Mouse (Mus musculus) small intestine, adult 2 months (tissue): Measurements from ENCODE around the gene Desi1. TPM values are rescaled to one million over a fixed set of nuclear protein-coding genes. Genes with fewer than 3 reads are reported as not detected.

Experiments used
- H3K27ac ChIP-seq: fragments of 200-500 bp; 2 replicates; pipeline ENCODE4 v1.5.1; 2012; ENCODE audit warnings: low read depth, low read length, control low read depth, inconsistent platforms; ENCODE audit not compliant: insufficient read depth
- H3K27me3 ChIP-seq: fragments of 200-500 bp; 2 replicates; pipeline ENCODE4 v1.6.1; 2012; ENCODE audit warnings: mild to moderate bottlenecking, moderate library complexity, low read length, inconsistent platforms; ENCODE audit not compliant: control insufficient read depth, insufficient read depth
- H3K36me3 ChIP-seq: fragments of 200-500 bp; 2 replicates; pipeline ENCODE4 v1.6.1; 2012; ENCODE audit warnings: mild to moderate bottlenecking, low read length, control low read depth, inconsistent platforms; ENCODE audit not compliant: control insufficient read depth, insufficient read depth
- H3K4me1 ChIP-seq: fragments of 200-500 bp; 2 replicates; pipeline ENCODE4 v1.6.1; 2012; ENCODE audit warnings: low read length, inconsistent platforms, mixed read lengths; ENCODE audit not compliant: control insufficient read depth, insufficient read depth, insufficient read length
- H3K4me3 ChIP-seq: fragments of 200-500 bp; 2 replicates; pipeline ENCODE4 v1.5.1; 2012; ENCODE audit warnings: low read depth, mild to moderate bottlenecking, control low read depth, inconsistent platforms, low read length, moderate library complexity
- CTCF ChIP-seq: fragments of 200-500 bp; IDR thresholded peaks from 2 replicates; pipeline ENCODE4 v1.5.1; 2012; ENCODE audit warnings: low read depth, mild to moderate bottlenecking, control low read depth, inconsistent platforms, low read length, moderate library complexity, mixed read lengths; ENCODE audit not compliant: insufficient replicate concordance, insufficient read length; ENCODE audit errors: extremely low read depth
- POLR2A ChIP-seq: fragments of 200-500 bp; IDR thresholded peaks from 2 replicates; pipeline ENCODE4 v1.6.1; 2012; ENCODE audit warnings: low read depth, mild to moderate bottlenecking, control low read depth, inconsistent platforms, low read length, moderate library complexity
- WGBS: fragments of 180-500 bp; shearing (Covaris S2); methylation state at CpG from one replicate; pipeline ENCODE4 v1.1.7; 2018; 5-methylcytosine and 5-hydroxymethylcytosine counted together
- polyA plus RNA-seq: library from polyadenylated mRNA; depleted of rRNA; stranded (reverse); fragments of >200 nt; gene quantifications from 2 replicates; pipeline ENCODE4 v1.2.3, GENCODE M21; 2012

Gene Desi1
- polyA plus RNA-seq, 1 experiment, result 25.4 TPM

GRCm38 (mm10) chr15:82017461-82017860 lies 16.2 kb downstream of the Desi1 start:
- Histone ChIP-seq H3K36me3 (peaks cover 2% of the 10 kb centered on the region), H3K4me1 (peaks cover 8% of the 10 kb centered on the region), H3K27me3 (no peaks in the 10 kb centered on the region), H3K4me3 (no peak overlapping the region), H3K27ac (no peak overlapping the region)
- TF ChIP-seq POLR2A, result no peak
- TF ChIP-seq CTCF, result no peak
- WGBS, result 47% methylated on average over 4 of the region's 4 CpGs

DNA sequence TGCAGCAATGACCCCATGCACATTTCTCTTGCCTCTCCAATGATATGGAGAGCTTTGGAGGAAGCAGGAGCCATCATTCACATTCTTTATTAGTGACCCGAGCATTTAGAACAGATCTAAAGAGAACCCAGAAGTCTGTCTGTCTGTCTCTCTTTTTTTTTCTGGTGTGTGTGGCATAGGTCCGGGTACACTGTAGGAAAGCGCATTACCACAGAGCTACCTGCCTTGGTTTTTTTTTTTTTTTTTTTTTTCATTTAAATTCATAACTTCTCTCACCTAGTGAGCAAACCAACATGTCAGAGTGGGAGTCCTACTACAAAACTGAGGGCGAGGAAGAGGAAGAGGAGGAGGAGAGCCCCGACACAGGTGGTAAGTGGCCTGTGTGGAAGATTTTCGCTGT lies 16.8 kb downstream of the Desi1 start:
- Histone ChIP-seq H3K36me3 (peaks cover 4% of the 10 kb centered on the region), H3K4me1 (peaks cover 8% of the 10 kb centered on the region), H3K4me3 (peak overlapping the region; percentile 78), H3K27ac (peak overlapping the region; percentile 58), H3K27me3 (no peaks in the 10 kb centered on the region)
- no peak for TF ChIP-seq CTCF
- no peak for TF ChIP-seq POLR2A
- WGBS, result 3% methylated on average over 6 of the region's 6 CpGs

DNA sequence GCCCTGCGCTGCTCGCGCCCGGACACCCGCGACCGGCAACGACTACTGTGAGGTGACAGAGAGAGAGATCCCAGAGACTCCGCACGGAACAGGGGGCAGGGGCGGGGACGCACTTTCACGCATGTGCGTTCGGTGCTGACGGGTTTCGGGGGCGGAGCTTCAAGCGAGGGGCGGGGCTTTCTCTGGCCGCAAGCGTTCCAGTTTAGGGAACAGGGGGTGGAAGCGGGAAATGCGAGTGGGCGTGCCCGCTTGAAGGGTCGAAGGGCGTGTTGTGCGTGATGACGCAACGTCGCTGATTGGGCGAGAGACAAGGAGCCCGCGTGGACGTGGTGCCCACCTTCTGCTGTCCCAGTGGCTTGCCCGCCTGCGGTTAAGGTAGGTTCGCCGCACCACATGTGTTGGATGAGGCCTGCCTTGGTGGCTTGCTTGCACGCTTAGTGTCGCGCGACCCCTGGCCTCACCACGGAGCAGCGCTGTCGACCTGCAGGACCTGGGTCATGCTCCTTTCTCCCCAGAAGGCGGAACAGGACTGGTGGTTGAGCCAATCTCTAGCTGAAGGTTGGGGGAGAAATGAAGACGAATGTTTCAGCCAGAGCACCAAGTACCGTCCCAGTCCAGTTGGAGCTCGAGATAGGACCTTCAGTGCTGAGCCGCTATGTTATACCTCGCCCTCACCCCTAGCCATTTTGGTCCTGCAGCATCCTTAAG lies 17.4 kb downstream of the Desi1 start:
- under 1% methylated on average over 53 of the region's 53 CpGs for whole genome bisulfite sequencing
- Histone ChIP-seq H3K27me3 (no peaks in the 10 kb centered on the region), H3K36me3 (peaks cover 4% of the 10 kb centered on the region), H3K4me3 (peak overlapping the region; percentile 78), H3K27ac (peak overlapping the region; percentile 58), H3K4me1 (peaks cover 8% of the 10 kb centered on the region)
- no peak for TF ChIP-seq CTCF
- peak; percentile 84; the same call in 1 of the 2 replicates for TF ChIP-seq POLR2A

DNA sequence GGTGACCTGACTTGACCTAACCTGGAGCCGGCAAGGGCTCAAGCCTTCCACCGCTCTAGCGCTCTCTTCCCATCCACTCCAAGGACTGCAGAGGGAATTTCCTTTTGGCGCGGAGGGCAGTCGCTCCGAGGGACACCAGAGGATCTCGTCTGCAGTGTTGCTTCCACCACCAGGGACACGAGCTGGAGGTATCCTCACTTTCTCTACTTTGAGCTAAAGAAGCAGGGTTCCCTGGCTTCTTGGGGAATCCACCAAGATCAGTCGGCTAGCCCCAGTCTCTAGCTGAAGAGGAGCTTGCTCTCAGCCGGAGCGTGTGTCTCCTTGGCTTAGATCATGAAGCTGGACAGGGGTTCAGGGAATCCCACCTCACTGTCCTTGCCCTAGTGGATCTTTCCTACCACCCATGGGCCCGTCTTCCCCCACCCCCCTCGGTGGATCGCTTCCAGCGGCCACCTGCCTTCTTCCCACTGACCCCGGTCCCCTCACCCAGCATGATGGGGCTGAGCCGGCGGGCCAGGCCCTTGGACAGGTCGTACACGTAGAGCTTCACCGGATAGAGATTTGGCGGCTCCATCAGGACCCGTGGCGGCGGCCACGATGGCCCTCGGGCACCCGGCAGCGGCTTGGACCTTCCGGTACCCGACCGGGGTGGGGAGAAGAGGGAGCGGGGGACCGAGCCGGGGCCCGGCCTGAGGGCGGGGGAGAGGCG lies 18.1 kb downstream of the Desi1 start:
- H3K36me3 ChIP-seq, result peaks cover 4% of the 10 kb centered on the region
- peak overlapping the region; percentile 78 for H3K4me3 ChIP-seq
- H3K4me1 ChIP-seq, result peaks cover 8% of the 10 kb centered on the region
- H3K27ac ChIP-seq, result peak overlapping the region; percentile 50
- WGBS, result under 1% methylated on average over 39 of the region's 39 CpGs
- TF ChIP-seq CTCF (peak; percentile 24; the same call in 1 of the 2 replicates), POLR2A (no peak)
- no peaks in the 10 kb centered on the region for H3K27me3 ChIP-seq

GRCm38 (mm10) chr15:82014745-82015391 lies 18.8 kb downstream of the Desi1 start:
- Histone ChIP-seq H3K36me3 (peaks cover 2% of the 10 kb centered on the region; the same call in 1 of the 2 replicates), H3K27me3 (no peaks in the 10 kb centered on the region), H3K4me3 (peak overlapping the region; percentile 78), H3K27ac (peak overlapping the region; percentile 50), H3K4me1 (peaks cover 8% of the 10 kb centered on the region)
- WGBS, result 14% methylated on average over 9 of the region's 9 CpGs
- TF ChIP-seq CTCF, result no peak
- TF ChIP-seq POLR2A, result no peak

DNA sequence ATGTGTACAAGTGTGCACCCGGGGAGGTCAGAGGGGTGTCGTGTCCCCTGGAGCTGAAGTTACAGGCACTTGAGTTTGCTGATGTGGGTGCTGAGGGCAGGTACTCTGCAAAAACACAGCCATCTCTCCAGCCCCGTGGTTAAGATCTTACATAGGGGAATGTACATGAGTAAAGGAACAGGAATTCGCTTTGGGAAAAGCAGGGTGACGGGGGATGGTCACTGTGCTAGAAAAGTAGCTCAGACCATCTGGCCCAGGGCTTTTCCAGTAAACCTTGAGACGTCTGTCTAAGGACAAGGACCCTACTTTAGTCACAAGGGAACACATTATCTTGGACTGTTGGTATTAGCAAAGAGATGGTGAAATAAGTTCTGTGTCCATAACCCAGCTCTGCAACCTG lies 21.7 kb downstream of the Desi1 start:
- 84% methylated on average over 6 of the region's 6 CpGs for WGBS
- peaks cover 2% of the 10 kb centered on the region; the same call in 1 of the 2 replicates for H3K36me3 ChIP-seq
- H3K4me3 ChIP-seq, result no peak overlapping the region
- peaks cover 8% of the 10 kb centered on the region; the same call in 1 of the 2 replicates for H3K4me1 ChIP-seq
- H3K27me3 ChIP-seq, result no peaks in the 10 kb centered on the region
- TF ChIP-seq POLR2A (no peak), CTCF (no peak)
- H3K27ac ChIP-seq, result no peak overlapping the region

- 39% methylated on average over 8 of the region's 8 CpGs for WGBS
- Histone ChIP-seq H3K4me1 (peaks cover 16% of the 10 kb centered on the region; the same call in 1 of the 2 replicates), H3K27ac (no peak overlapping the region), H3K4me3 (no peak overlapping the region), H3K36me3 (peaks cover 20% of the 10 kb centered on the region), H3K27me3 (no peaks in the 10 kb centered on the region)
- TF ChIP-seq POLR2A (peak; percentile 37; the same call in 1 of the 2 replicates), CTCF (no peak)
Observed at GRCm38 (mm10) chr15:82004257-82004656, 29.4 kb downstream of the Desi1 start.
